Mouse (Mus musculus) spleen, adult 2 months (tissue): Measurements from ENCODE around the gene Bhlhe23.

Source experiments
- CTCF ChIP-seq: fragments of 200-500 bp; IDR thresholded peaks from 2 replicates; pipeline ENCODE4 v1.5.1; 2011; ENCODE audit warnings: mild to moderate bottlenecking, inconsistent platforms; ENCODE audit not compliant: insufficient read depth, insufficient read length, insufficient replicate concordance; ENCODE audit errors: extremely low read depth
- POLR2A ChIP-seq: fragments of 200-500 bp; IDR thresholded peaks from 2 replicates; pipeline ENCODE4 v1.6.1; 2011; ENCODE audit warnings: low read depth, low read length, inconsistent platforms

DNA sequence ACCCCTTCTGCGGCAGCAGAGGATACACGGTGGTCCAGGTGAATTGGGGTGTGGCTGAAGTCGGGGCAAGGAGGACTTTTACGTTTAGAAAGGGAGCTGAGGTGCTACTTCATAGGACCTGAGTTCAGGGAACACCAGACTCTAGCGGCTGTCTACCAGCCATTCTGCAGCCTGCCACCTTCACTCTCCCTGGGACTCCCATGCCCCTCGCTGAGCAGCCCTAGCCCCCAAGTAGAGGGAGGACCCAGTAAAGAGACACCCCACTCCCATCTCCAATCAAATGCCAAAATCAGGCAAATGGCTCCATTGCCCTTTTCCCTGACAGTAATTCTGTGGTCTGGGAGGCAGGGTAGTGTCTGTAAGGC lies 51.3 kb downstream of the Bhlhe23 start:
- TF ChIP-seq CTCF (no peak), POLR2A (no peak)
